Mouse (Mus musculus): ENCODE measurements around the gene Gm45521. TPM values are rescaled to one million over a fixed set of nuclear protein-coding genes. Genes with fewer than 3 reads are reported as not detected.

The Gm45521 gene
- total RNA-seq (2021): under 1 TPM in 1 of 2 experiments, not detected in 1; 0.57 TPM

DNA sequence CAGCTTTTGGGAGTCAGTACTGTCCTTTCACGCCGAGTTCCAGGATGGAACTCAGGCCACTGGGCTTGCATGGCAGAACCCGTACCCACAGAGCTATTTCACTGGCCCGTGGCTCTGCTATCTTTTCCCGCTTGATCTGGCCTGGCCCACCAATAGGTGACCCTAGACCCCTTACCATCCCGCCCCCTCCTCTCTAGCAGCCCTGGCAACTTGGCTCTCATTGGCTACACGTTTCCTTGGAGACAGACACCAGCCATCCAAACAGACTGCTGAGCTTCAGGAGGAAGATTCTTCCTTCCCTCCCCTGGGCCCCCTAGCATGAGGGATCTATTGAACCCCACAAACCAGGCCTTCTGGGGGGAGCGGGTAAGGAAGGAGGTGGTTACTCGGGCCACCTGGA lies at the start of gene Gm45521:
Gene Gm45521, plus strand, starts transcription at position 240 of the 400 bp plus-strand sequence.
- no peak for DNase-seq (ENCODE audit: extremely low spot score in 1 of 2, low spot score in 2 of 2)
- intact Hi-C loops (cut with DNase I): no loop called here

DNA sequence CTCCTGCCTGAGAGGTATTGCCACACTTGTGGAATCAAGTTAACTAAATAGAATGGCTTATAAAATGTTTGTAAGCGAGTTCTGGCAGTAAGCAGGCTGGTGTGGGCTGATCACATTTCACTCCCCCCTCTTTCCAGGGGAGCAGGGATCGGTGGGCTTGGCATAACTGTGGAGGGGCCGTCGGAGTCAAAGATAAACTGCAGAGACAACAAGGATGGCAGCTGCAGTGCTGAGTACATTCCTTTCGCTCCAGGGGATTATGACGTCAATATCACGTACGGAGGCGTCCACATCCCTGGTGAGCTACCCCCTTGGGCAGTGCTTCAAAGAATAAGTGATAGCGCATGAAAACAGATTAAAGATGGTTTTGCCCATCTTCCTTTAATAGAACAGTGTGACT lies 47.6 kb upstream of the Gm45521 start:
- intact Hi-C loops (cut with DNase I): no loop called here
- no peak for DNase-seq (ENCODE audit: extremely low spot score in 1 of 2, low spot score in 2 of 2)

DNA sequence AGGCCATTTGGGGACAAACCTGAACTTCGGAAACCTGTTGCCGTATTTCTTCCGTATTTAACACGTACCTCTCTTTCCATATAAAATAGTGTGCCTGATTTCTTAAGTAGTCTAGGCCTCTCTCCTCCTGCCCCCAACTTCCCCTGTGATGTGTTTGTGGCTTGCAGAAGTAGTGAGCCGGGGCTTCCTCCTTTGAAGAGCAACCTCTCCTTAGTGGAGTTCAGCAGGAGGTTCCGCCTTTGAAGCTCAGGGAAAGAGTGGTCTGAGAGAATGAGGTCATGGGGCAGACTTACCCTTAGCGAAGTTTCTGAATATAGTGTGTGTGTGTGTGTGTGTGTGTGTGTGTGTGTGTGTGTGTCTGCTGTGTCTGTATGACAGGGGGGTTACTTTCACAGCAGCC lies 43.2 kb upstream of the Gm45521 start:
- DNase-seq (ENCODE audit: extremely low spot score in 1 of 2, low spot score in 2 of 2): peak in 1 of 2 experiments; percentile 67
- intact Hi-C loops (cut with DNase I): no loop called here

DNA sequence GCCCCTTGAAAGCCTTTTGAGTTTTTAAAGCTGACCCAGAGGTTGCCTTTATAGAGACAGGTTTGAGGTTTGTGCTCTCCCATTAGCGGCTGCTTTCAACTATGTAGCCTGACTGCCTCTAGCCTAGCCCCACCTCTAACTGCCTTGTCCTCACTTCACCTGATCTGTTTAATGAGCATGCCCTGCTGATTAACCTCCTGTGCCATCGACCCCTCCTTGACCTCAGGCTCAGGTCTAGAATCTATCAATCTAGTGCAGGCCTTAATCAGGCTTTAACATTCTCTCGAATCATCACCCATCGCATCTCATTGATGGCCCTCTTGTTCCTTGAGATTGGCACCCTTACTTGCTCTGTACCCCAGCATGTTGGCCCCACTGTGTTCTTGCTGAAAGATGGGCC lies 42.6 kb upstream of the Gm45521 start:
- DNase-seq (ENCODE audit: extremely low spot score in 1 of 2, low spot score in 2 of 2): no peak
- intact Hi-C loops (cut with DNase I): no loop called here

DNA sequence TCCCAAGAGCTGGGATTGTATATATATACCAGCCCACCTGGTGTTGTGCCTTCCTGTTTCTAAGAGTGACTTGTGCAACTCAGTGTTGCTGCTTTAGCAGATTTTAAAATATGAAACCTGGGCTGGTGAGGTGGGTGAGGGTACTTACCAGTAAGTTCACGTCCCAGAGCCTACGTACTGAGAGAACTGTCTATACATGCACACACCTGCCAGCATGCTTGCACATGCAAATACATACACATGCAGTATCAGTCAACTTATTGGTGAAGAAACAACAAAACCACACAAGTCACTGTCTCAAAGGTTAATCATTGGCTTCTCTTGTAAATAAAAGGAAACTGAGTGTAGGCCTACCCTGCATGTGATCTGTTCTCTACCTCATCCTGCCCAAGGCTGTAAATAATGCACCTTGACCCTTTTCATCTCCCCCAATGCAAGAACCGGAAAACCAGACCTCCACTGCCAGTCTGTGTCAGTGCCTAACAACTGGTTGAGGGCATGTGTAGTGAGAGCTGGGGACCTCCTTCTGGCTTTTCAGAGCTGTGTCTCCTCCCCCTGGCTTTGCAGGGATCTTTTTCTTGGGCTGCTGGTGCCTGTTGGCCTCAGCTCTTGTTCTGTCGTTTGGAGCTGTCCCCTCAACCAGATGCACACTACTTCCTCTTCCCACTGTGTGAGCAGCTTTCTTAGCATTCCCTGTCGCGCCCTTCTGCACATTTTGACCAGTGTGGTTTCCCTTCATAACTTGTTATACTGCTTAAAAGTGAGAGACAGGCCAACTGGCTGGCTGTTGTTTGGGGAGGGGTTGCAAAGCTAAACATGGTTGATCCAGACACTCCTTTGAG lies 38.7 kb upstream of the Gm45521 start:
- no peak for DNase-seq (ENCODE audit: extremely low spot score in 1 of 2, low spot score in 2 of 2)
- intact Hi-C loops (cut with DNase I): no loop called here

DNA sequence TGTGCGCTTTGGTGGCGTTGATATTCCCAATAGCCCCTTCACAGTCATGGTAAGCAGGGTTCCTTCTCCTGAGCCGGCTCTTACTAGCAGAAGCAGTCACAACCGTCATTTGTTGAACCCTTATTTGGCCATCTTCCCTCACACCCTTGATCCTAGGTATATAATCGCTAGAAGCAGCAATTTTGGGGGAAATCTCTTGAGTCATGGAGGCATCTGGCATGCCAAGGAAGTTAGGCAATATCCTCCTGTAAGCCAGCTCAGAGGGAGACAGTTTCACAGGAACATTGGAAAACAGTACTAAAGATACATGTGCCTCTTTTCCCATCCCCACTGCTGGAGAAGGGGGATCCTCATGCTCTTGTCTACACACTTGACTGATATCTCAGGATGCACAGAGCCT lies 37.8 kb upstream of the Gm45521 start:
- intact Hi-C loops (cut with DNase I): no loop called here
- DNase-seq (ENCODE audit: extremely low spot score in 1 of 2, low spot score in 2 of 2): no peak

DNA sequence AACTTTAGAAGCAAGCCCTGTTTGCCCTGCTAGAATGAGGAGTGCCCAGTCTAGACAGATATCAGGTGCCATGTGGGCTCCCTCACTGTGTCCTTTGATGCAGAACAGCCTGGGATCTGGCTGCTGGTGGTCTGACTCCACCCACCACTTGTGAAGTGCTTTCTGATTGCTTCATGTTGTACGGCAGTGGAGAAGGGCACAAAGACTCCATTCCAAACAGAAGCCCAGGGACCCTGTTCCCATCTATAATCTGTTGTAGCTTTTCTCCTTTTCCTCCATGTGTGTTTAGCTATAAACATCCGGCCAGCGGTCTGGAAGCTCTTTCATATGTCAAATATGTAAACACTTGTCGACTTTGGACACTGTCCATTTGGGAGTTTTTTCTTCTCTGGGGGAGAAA lies 37.2 kb upstream of the Gm45521 start:
- intact Hi-C loops (cut with DNase I): no loop called here
- DNase-seq (ENCODE audit: extremely low spot score in 1 of 2, low spot score in 2 of 2): no peak

DNA sequence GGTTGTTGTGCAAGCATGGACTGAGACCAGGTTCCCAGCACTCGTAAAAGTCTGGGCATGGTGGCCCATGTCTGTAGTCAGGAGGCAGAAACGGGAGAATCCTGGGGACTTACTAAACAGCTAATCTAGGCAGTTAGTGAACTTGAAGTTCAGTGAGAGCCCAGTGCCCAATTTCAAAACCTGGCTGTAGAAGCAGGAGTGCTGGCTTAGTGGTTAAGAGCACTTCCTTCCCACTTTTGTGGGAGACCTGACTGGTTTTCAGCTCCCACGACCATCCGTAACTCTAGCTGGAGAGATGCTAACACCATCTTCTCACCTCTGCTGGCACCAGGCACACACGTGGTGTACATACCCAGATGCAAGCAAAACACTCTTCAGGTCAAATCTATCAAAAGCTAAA lies 35.6 kb upstream of the Gm45521 start:
- intact Hi-C loops (cut with DNase I): no loop called here
- no peak for DNase-seq (ENCODE audit: extremely low spot score in 1 of 2, low spot score in 2 of 2)

DNA sequence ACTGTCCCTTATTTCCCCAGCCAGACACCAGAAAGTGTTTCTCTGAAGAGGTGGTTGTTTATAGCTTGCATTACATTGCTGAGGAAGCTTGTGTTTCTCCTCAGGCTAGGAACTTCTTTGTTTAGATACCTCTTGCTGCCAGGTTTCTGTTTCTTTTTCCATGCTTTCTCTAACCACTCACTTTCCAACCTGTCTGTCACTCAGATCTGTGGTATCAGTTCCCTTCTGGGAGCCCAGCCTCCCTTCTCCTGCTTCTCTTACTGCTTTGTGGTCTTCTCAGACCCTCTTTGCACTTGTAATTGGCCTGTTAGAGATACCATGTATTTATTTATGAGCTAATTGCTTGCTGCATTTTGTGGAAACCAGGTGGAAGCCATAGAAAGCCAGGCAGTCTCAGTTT lies 33.5 kb upstream of the Gm45521 start:
- intact Hi-C loops (cut with DNase I): no loop called here
- no peak for DNase-seq (ENCODE audit: extremely low spot score in 1 of 2, low spot score in 2 of 2)

DNA sequence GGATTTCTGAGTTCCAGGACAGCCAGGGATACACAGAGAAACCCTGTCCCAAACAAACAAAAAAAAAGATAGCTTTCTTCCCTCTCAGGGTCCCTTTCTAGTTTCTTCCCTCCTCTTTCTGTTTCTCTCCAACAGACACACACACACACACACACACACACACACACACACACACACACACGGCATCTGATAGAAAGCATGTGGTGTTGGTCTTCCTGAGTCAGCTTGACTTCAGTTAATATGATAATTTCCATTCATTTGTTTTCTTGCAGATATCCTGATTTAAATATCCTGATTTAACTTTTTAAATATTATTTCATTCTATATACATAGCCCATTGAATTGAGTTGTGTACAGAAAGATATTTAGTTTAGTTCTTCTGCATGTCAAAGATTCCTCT lies 28.7 kb upstream of the Gm45521 start:
- no peak for DNase-seq (ENCODE audit: extremely low spot score in 1 of 2, low spot score in 2 of 2)
- intact Hi-C loops (cut with DNase I): no loop called here

DNA sequence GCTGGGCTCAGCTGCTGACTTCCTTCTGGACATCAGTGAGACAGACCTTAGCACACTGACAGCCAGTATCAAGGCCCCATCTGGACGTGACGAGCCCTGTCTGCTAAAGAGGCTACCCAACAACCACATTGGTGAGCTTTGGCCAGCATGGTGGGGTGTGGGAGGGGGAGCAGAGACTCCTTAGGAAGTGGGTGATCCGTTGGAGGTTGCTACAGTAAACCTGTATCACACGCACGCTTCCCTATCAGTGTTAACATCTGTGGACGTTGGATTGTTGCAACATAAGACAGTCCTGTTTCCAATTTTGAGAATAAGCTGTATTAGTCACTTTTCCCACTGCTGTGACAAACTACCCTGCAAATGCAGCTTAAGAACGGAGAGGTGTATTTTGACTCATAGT lies 28.1 kb upstream of the Gm45521 start:
- intact Hi-C loops (cut with DNase I): no loop called here

DNA sequence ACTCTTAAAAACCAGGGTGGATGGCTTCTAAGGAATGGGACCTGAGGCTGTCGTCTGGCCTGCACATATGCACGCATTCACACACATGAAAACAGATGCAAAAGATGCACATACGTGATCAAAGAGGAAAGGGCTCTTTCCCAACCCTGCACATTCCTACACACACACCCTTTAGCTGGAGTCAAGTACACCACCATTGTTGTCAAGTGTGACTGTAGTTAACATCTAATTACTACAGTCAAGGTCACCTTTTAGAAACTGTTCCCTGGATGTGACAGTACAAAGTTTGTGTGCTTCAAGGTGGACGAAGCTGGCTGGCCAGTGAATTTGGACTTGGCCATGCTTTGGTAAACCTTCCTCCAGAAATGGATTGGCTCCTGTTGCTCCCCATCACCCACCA lies 24.9 kb upstream of the Gm45521 start:
- DNase-seq (ENCODE audit: extremely low spot score in 1 of 2, low spot score in 2 of 2): no peak

More for the DNA sequence above, 28.1 kb upstream of the Gm45521 start:
- no peak for DNase-seq (ENCODE audit: extremely low spot score in 1 of 2, low spot score in 2 of 2)

DNA sequence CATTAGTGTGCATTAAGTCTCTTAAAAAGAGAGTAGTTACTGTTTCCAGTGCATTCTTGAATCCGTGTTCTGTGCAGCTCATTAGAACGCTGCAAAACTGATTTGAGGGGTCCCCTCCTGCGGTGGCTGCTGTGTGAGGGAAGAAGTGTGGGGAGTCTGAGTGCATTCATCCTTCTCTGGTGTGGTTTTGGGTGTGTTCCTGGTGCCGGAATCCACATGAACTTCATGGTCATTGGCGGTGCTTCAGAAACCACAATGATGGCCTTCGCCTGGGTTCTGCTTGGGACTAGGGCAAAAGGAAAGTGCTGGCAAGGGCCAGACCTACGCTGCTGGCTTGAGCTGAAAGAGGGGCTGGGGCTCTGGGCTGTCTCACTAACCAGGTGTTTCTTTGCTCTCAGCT lies 22.9 kb upstream of the Gm45521 start:
- intact Hi-C loops (cut with DNase I): no loop called here
- DNase-seq (ENCODE audit: extremely low spot score in 1 of 2, low spot score in 2 of 2): no peak

More for the DNA sequence above, 24.9 kb upstream of the Gm45521 start:
- intact Hi-C loops (cut with DNase I): no loop called here

DNA sequence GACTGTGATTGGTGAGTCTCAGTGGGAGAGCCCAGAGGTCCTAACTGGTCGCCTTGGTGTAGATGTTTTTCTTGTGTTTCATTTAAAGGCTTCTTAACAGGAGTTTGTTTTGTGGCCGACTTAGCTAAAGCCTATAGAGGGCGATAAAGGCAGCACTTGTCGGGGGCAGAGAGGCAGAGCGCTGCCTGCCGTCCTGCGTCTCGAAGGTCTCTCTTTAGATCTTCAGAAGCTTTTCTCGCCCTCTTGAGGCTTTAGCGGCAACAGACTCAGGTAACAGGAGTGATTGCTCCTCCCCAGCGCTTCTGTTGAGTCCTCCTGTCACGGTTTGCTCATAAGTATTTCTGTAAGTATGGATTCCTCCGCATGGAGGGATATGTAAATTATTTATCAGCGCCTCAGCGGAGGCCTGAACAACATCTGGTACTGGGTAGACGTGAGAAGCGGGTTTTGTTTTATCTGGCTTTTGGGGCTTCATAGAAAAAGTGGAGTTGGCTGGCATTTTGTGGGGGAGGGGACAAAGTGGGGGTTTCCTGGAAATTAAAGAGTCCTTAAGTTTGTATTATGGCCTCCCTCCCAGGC lies 19.9 kb upstream of the Gm45521 start:
- intact Hi-C loops (cut with DNase I): no loop called here
- DNase-seq (ENCODE audit: extremely low spot score in 1 of 2, low spot score in 2 of 2): peak in 1 of 2 experiments; percentile 52

DNA sequence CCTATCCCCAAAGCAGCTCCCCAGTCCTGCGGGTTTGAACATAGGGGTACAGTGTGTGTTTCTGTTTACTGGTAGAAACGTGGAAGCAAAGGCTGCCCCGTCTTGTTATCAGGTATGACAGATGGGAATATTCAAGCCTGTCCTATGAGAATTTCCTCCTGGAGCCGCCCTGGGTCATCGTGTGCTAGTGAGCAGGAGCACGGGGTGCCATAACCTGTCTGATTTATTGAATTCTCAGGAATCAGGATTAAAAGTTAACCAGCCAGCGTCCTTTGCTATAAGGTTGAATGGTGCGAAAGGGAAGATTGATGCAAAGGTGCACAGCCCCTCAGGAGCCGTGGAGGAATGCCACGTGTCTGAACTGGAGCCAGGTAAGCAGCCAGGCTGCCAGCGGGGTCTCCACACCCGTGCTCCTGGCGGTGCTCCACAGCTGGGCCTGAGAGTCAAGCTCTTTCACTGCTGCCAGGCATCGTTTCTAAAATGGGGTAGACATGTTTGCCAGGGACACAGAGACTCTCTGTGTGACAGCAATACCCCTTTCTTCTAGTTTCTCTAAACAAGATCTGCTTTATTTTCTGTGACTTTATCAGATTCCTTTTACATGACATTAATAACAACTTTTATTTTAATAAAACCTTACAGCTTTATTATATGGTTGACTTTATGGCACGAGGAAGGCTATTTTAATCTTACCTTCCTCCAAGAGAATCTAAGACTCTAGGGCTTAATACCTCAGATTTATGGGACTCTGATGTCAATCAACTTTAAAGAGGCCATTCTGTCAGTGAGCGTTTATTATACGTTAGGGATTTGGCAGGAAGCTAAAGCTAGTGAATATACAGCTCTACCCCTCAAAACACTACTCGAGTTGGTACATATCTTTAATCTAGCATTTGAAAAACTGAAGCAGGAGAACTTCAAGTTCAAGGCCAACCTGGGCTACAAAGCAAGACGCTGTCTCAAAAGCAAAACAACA lies 18.0 kb upstream of the Gm45521 start:
- DNase-seq (ENCODE audit: extremely low spot score in 1 of 2, low spot score in 2 of 2): no peak
- intact Hi-C loops (cut with DNase I): no loop called here

DNA sequence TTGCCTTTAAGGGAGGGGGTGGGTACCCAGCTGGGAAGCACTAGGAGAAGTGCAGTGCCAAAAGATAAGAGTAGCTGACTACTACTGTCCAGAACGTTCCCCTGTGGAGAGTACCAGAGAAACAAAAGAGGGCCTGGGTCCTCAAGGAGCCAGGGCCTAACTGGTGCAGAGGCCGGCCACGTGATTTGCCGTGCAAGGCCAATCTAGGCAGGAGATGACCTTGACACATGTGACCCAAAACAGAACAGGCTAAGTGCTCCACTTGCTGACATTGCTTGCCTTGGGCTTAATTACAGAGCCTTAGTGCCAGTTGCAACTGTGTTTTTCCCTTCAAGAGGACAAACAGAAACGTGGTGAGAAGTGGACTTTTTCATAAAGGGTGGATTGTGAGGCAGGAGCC lies 15.7 kb upstream of the Gm45521 start:
- intact Hi-C loops (cut with DNase I): loop anchor here (2.0 to 10.0 kb wide), 2 partner anchors 47 to 123 kb away; no protein-coding TSS in a partner anchor
- no peak for DNase-seq (ENCODE audit: extremely low spot score in 1 of 2, low spot score in 2 of 2)

DNA sequence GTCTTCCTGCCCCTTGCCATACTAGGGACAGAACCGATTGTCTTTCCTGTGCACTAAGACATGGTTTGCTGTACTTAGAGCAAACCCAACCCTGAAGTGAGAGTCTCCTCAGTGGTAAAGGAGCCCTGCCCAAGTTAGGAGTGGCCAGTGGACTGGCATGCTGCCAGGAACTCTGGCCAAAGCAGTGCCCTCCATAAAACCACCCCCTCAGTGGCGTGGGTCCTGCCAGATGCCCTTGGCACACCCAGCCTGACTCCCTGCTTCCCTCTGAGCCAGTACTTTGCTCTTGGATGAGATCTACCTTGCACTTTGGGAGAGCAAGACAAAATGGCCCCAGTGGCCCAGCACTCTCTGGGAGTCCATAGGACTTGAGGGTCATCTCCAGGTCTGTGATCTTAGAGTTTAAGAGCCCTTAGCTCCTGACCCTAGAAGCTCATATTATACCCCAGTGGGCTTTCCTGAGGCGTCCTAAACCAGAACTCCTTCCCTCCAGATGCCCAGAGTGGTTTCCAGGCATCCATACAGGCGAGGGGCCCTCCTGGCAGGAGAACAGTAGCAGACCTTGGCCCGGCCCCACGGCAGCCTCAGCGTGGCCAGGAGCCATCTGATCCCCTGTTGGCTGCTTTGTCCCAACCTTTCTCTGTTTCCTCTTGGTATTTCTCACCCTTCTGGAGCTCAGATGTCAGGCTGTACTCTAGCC lies 13.8 kb upstream of the Gm45521 start:
- intact Hi-C loops (cut with DNase I): loop anchor here (10.0 kb wide), 1 partner anchor 48 kb away; no protein-coding TSS in a partner anchor
- no peak for DNase-seq (ENCODE audit: extremely low spot score in 1 of 2, low spot score in 2 of 2)

DNA sequence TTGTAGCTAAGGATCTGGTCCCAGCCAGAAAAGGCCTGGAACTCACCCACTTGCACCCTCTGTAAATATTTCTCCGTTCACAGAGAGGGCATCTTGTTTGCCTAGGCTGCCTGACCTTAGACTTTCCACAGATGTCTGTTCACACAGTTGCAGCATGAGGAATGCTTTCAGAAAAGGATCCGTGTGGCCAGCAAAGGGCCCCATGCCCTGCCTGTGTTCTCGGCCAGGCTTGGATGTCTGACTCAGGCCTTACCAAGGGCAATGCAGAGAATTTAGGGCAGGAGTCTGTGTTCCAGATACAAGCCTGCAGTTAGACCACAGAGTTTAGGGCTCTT lies 13.3 kb upstream of the Gm45521 start:
- intact Hi-C loops (cut with DNase I): loop anchor here (10.0 kb wide), 1 partner anchor 49 kb away; no protein-coding TSS in a partner anchor
- DNase-seq (ENCODE audit: extremely low spot score in 1 of 2, low spot score in 2 of 2): no peak

Measured in left cerebral cortex, postnatal 10 days (tissue).